Mouse (Mus musculus): ENCODE data around the gene Tesk1.
A peak's percentile ranks its signal among the peaks of the same experiment; 100 is the strongest.

Gene Tesk1

DNA sequence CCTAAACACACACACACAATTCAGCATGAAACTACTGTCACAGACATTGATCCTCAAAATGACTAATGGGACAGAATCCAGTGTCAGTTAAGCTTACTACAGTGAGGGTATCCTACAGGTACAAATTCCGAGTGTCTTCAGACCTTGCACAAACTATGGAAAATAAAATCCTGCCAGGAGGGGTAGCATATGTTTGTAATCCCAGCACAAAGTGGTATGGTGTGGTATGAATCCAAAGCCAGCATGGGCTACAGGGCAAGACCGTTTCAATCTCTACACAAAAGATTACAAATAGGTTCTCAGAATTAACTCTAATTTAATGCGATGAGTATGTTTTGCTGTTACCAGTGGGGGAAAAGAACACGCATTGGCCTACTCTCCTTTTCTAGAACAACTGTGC, at the start of gene Tesk1:
Tesk1 (plus strand) TSS at position 301 of the 400 bp plus-strand sequence.
- no peak for DNase-seq

DNA sequence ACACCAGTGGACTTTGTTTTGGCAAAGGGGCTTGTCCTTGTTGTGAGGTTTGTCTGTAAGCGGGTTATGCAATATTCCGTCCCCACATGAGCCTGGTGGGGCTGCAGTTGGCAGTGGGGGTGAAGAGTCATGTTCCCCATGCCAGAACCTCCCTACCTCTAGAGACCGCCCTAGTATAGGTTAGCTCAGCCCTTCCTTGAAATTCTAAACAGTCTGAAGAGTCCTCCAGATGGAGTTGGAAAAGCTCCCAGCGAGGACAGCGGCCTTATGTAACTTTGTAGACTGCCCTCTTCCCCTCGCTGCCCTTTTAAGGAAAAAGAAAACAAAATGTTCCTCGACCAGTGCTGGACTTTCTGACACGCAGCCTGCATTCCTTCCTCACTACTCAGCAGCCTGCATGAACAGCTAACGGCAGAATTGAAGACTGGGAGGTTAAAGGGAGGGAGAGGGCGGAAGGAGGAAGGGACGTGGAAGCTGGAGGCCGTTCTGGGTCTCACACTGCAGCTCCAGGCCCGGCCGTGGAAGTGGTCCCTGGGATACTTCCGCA, 47.3 kb upstream of the Tesk1 start:
- DNase-seq, result no peak

DNA sequence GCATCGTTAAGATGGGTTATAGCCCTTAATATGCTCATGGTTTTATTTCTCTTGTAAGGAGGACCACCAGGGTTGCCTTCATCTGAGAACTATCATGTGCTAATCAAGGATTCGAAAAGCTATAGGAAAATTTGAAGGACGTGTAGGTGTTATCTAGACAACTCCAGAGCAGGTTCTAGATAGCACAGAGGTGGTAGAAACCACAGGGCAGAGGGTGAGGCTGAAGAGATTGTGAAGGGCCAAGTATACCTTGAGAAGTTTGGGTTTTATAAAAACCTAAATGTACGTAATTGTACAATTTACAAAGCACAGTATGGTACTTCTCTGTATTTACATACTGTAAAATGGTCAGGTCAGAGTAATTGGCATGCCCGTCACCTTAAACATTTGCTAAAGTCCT, 46.6 kb upstream of the Tesk1 start:
- no peak for DNase-seq

DNA sequence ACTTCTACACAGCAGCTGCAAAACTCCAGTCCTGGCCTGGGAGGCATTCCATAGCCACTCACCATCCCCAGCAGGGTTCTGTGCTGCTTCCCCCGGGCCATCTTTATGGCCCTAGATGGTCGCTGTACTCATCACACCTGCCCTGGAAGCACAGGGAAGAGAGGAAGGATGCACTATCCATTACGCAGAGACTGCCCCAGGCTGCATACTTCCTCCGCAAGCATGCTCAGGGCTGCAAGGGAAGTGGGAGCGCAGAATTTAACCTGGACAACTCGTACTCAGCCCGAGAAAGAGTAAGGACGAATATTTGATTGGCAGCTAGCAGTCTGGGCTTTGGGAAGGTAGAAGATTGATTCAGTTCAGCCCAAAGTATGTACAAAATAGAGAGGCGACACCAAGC, 45.9 kb upstream of the Tesk1 start:
- no peak for DNase-seq

DNA sequence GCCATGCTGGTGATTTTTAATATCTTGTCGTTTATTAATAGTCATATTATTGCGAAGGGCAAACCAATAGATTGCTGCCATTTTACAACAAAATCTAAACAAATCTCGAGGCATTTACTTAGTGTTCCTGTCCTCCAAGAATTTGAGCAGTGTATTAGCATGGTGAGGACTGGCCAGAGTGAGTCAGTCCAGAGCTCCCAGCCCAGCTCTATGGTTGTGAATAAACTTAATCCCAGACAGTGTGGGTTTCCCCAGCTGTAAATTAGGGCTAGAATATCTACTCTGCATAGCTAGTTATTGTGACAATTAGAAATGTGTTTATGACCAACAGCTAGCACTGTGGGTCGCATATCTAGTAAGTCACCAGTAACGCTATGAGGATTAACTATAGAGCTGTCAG, 45.4 kb upstream of the Tesk1 start:
- DNase-seq, result no peak

DNA sequence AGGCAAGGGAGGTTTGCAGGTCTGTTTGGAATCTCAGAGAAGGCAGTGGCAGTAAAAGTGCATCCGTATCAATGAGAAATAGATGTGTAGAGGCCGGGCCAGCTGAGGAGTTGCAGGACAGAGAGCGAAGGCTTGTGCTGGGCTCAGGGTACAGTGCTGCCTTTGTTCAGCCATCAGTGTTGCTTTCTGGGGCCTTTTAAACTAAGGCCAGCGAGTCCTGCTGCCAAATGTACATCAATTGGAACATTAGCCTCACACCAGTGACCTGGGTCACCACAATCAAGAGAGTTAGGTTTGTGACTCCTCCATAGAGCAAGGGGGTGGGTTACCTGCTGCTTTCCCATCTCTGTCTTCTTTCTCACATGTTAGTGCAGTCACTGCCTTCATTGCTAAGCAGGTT, 43.7 kb upstream of the Tesk1 start:
- no peak for DNase-seq

DNA sequence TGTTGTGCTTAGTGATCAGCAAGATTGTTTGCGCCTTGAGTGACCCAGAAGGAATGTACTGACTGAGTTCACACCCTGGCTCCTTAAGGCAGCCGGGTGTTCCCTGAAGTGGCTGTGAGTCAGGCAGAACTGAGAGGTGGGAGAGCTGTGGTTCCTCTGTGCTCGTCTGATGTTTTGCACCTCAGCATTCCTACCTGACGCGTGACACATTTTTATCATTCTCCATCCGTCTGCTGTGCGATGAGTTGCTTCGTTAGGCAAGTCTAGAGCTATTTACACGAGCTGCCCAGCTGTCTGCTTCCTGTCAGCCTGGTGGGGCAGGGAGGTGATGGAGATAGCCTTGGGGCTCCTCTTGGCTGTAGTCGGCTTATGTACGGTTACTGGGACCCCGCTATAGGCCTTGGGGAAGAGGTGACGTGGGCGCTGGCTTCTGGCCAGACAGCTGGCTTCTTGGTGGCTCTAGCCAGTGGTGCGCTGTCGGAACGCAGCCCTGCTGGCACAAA, 42.9 kb upstream of the Tesk1 start:
- DNase-seq, result peak; percentile 63 to 72

DNA sequence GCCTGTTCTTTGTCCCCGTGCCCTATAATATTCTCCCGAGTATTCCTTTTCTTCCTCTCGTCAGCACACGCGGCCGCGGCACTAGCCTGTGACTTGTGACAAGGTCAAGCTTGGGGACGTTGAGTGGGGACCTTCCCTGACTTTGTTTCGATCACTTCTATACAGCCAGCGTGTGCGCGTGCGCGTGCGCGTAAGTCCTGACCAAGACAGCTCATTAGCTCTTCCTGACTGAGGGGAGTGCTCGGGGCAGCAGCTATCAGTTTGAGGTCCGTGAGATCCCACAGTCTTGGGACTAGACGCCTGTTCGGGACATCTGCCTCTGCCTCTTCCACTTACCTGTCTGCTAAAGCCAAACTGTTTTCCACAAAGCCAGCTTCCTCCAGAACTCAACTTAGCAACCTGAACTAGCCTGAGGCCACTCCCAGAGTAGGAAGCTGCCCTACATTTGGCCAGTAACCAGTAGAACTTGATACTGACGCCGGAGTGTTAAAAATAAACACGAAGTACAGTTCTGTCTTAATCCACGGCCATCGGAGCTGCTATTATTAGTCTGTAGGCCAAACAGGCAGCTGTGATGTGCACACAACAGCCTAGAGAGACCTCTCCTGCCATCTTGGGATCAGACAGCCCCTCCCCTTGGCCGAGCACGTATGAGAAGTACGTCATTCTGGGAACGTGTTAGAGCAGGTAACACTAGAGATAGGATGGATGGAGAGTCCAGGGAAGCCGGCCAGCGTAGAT, 42.2 kb upstream of the Tesk1 start:
- no peak for DNase-seq

DNA sequence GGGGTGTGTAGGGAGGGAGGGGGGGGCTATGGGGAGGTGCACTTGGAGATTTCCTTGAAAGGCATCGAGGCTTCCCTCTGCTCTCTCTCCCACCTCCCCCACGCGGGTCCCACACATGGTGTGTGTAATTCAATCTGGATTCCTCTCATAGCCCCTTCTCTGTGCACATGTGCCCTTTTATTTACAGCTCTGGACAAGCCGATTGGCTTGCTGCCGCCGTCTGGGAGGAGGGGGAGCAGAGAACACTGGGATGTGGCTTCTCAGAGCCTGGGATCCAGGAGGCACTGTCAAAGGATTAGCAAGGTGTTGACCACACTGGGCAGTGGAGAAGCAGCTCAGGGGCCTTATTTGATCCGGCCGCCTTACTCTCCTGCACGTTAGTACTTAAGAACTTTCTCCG, 40.8 kb upstream of the Tesk1 start:
- DNase-seq, result no peak

DNA sequence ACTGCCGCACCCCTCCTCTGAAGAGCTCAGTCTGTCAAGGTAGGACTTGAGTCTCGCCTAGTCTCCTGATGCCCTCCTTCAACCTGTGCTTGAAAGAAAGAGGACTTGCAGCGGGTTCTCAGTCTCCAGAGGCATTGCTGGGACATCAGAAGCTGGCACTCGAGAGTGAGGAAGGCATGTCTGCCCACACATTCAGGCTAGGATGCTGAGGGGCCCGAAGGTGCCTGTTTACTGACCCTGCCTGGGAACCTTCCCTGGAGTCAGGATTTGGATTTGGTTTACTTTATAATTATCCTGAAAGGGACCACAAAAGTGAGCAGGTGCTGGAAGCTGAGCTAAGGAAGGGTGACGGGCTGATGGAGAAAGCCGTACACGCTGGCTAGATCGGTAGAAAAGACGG, 40.3 kb upstream of the Tesk1 start:
- no peak for DNase-seq

DNA sequence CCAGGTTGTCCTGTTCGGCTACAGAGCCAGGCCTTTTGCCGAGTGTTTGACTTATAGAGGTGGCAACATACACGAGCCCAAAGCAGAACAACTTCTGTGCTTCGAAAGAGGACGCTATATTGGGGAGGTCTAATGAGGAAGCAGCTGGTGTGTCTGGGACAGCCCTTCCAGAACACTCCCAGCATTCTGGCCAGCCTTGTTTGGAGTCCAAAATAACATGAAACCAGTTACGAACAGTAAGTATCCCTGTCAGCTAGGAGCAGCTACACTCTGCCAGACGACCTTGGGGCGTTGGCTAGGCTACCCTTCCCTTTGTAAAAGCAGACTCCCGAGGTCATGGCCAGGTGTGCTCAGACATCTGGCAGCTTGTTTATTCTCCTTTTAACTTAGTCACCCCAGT, 39.5 kb upstream of the Tesk1 start:
- DNase-seq, result no peak

DNA sequence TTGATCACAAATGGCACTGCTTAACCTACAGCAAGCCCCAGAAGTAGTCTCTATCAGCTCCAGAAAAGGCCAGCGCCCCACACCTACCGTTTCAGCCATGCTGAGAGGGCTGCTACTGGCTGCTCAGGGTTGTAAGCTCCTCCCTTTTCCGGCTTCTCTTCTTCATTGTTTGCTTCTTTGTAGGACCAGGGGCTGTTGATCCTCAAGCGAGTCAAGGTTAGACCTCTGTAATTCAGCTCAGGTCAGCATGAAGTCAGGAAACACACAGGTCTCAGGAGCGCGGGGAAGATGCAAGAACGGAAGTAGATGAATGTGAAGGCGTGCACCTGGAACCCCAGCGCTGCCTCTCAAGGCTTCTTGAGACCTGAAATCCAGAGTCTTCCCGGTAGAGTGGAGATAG, 37.0 kb upstream of the Tesk1 start:
- no peak for DNase-seq

DNA sequence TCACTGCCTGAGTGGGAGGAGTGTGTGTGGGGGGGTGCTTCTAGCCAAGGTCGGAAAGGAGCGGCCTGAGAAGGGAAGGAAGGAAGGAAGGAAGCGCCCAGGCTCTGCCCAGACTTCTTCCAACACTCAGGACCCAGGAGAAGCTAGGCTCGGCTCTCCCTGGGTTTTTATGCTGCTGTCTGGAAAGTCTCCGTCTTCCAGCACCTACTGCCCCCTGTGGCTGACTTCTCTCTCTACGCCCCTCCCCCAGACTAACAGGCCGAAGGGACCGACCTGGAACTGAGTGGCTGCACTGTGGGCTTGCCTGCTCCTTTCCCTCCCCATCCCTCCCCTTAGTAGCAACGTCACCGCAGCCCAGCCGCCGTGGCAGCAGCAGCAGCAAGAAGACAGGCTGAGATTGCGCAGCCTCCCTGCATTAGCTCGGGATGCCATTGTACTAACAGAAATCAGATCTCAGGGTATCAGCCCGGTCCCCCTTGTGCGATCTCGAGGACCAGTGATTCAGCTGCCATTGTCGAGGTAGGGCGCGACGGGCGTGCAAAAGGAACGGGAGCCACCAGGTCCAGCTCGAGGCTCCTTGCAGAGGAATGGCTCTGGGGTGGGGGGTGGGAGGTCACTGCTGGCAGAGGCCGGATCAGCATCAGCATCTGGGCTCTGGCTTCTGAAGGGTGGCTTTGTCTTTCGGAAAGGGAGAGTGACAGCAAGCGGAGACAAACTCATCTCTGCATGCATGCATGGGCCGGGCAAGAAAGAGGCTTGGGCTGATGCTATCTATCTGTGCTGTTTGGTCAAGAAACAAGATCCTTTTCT, 35.4 kb upstream of the Tesk1 start:
- peak; percentile 86 to 88 for DNase-seq

DNA sequence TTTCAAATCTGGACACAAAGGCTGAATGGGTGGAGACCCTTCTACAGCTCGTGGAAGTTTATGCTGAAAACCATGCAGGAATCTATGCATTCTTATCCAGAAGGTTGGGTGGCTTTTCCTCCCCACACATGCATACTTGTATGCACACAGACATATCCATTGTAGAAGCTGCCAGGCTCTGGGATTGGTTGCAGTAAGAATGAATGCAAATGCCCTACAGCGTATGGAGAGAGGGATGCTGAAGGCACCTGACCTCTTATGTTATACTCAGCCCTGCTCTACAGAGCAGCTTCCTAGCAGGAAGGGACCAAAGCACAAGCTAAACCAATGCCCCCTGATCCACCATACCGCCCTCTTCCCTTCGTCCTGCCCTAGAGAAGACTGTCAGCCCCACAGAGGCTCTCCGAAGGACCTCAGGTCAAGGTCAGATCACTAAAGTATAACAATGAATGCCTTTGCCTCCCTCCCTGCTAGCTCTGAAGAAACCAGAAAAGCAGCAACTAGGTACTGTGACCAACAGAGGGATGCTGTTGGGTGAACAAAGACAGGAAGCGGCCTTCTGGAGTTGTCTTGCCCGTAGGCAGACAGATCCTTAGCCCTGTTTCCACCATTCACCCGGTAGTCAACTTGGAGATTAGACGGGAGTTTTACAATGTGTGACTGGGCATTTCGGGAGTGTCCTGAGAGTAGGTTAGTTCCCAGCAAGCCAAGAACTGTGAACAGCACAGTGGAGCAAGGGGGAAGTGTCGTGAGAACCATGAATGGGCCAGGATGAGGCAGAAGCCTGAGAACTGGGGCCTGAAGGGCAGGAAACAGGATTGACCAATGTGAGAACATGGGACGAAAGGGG, 34.4 kb upstream of the Tesk1 start:
- DNase-seq, result no peak

DNA sequence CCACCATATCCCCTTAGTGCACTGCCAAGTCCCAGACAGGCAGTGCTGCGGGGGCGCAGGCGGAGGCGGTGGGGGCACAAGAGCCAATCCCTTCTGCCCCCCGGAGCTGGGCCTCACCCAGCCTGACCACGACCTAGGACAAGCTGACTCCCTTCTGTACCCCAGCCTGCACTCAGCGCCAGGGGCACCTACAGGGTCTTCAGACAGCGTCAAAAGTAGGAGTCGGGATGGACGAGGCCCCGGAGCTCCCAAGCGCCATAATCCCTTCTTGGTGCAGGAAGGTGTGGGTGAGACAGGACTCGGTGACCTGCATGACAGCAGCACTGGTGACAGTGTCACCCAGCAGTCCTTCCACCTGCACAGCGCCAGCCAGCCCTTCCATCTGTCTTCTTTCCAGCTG, 27.0 kb upstream of the Tesk1 start:
- no peak for DNase-seq

DNA sequence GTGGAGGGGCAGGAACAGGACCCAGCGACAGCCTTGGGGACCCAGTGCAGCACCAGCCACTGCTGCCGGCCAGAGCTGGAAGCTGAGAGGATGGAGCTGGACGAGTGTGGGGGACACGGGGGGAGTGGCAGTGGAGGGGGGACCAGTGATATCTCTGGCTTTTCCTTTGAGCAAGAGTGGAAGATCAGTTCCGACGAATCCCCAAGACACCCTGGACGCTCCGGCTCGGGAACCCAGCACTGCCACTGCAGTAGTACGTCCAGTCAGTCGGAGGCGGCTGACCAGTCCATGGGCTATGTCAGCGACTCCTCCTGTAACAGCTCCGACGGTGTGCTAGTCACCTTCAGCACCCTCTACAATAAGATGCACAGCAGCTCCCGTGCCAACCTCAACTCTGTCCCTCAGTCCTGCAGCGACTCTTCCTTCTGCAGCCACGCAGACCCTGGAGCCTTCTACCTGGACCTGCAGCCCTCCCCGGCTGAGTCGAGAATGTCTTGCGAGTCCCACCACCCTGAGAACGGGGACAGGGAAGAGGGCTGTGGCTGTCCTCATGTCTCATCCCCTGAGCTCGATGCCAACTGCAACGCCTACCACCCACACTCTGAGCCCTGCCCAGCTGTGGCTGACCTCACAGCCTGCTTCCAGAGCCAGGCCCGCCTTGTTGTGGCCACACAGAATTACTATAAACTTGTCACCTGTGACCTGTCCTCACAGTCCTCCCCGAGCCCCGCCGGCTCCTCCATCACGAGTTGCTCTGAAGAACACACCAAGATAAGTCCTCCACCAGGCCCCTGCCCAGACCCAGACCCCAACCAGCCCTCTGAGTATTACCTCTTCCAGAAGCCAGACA, 26.3 kb upstream of the Tesk1 start:
- no peak for DNase-seq

DNA sequence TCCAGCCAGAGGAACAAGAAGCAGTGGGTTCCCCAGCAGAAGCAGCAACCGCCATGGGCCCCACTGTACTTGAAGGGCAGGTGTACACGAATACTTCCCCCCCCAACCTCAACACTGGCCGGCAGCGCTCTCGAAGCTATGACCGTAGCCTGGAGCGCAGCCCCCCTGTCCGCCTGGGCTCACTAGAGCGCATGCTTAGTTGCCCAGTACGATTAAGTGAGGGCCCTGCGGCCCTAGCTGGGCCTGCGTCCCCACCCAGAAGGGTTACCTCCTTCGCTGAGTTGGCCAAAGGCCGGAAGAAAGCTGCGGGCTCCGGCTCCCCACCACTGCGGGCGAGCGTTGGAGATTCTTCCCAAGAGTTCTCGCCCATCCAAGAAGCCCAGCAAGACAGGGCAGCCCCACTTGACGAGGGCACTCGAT, 25.7 kb upstream of the Tesk1 start:
- DNase-seq, result no peak

DNA sequence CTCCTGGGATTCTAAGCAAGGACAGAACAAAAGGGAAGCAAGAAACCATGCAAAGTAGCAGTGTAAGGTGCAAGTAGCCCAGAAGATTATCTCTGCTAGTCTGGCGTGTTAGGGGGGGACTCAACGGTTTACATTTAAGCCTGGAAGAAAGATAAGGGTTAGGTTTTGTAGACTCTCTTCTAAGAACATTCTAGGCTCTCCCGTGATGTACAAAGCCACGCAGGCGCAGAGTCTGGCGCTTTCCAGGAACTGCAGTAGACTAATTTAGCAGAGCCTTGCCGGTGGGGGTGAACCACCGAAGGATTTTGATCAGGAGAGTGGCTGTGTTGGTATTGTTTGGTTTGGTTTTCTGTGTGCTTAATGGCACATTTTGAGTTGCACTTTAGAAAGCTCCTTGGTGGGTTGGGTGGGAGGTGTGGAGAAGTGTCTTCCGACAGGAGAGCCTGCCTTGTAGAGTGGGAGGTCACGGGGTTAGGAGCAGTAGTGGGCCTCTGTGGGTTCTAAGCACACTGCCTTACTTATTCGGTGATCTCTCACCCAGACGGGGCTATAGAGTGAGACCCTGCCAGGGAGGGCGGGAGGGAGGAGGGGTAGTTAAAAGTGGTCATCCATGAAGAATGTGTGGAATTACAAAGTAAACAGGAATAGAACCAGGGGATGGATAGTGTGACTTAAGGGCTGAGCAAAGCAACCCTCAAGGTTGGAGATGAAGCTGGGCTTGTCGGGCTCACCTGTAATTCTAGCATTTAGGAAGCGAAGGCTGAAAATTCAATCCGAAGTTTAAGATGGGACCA, 24.3 kb upstream of the Tesk1 start:
- DNase-seq, result no peak

DNA sequence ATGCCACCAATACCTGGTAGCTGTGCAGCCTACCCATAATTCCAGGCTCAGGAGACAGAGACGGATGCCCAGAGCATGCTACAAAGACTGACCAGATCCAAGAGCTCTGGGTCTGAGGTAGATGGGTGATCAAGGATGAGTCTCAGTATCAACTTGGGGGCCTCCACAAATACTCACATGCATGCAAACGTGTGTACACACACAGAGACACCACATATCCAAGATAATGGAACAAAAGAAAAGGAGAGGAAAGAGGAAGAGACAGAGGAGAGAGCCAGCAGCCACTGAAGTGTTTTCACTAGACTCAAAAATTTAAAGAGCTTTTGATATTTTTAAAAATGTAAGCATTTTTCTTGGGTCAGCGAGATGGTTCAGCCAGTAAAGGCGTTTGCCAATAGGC, 23.3 kb upstream of the Tesk1 start:
- DNase-seq, result no peak

DNA sequence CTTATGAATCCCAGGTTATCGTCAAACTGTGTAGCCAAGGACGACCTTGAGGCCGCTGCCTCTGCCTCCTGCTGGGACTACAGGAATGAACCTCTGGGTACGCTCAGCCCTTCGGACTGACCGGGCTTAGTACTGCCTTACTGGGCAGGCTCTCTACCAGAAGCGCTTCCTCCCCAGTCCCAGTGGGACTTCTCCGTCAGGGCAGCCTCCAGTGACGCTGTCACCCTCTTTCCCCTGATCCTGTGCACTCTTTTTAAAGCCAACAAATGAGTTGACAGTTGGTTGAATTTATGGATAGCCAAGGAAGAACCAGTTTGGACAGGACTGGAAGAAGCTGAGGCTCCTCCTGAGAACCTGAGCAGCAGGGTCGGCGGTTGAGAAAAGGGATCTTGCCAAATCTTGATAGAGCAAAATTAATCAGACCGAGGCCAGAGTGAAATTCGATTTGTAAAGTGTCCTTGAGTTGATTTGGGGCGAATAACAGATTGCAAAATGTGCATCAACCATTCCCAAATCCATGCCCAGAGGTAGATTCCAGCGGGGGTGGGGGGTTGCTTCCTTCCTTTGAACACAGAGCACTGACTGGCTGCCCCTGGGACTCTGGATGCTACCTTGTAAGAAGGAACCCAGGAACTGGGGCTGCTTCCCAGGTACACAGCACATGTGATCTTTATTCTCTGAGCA, 22.6 kb upstream of the Tesk1 start:
- DNase-seq, result no peak

All from cerebellum, postnatal 10 days (tissue).